Mouse (Mus musculus) heart, postnatal 36 days (tissue): ENCODE measurements around the gene Rarg. TPM values are rescaled to one million over a fixed set of nuclear protein-coding genes. Genes with fewer than 3 reads are reported as not detected.
"Not testable (repeated sequence)": the region's sequence is repeated elsewhere in the genome, so short reads cannot be mapped to it uniquely, and the experiment has no call there.

Experiments
- DNase-seq, 2 experiments: peaks; one replicate each; pipeline ENCODE4 v3.0.0; 2021 to 2022
- intact Hi-C: fragments of 180-260 bp; cut with DNase I; formaldehyde crosslinking; loops from one replicate; pipeline ENCODE4 v1.15.1; 2025
- total RNA-seq, 2 experiments: library from RNA; stranded (reverse); gene quantifications; 2 replicates each; pipeline ENCODE4 v1.2.3; 2021

Gene Rarg
- total RNA-seq, 2 experiments from 2014 or later, result 20.0 to 21.9 TPM

DNA sequence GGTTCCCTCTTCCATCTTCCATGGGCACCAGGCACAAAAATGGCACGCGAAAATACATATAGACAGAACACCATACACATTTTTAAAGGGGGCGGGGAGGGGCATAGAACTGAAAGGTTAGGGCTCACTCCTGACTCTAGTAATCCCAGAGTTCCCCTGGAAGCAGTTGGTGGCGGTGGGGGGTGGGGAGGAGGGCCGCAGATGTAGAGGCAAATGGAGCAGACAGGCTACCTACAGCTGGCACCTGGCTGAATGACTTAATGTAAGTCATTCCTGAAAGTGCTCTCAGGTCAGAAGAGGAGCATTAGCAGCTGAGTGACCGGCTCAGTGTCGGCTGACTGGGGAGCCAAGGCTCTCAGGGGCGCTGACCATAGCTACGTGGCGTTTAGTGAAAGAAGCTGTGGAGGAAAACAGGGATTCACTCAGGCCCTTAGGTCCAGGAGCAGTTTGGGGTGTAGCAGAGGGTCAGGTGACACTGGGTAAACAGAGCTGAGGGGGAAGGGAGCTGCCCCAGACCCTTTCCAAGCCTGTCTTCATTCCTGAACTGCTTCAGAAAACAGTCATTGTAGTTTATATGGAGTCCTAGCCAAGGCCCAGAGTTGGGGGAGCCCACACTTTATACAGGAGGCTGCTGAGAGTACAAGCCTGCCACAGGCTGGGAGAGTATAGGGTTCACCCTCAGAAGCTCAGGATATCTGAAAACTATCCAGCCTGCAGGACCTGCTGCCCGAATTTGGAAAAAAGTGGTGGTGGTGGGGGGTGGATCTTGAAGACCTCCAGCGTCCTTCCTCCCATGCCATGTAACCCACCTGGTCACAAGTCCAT, 14.7 kb downstream of the Rarg start:
- intact Hi-C loops, result no loop called here
- DNase-seq, result no peak

DNA sequence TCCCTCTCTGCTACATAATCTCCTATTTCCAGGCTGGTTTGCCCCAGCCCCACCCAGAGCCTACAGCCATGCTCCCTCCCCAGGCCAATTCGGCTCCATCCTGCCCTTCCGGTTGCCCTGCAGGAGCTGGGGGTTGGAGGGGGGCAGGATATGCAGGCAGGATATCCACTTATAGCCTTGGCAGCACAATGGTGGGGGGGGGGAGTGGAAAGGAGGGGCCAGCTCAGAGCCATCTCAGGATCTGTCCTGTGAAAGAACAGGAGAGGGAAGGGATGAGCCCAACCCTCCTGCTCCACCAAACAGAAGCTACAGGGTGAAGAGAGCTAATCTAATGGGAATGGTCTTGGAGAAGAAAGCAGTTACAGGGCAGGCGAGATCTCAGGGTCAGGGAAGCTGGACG, 16.7 kb downstream of the Rarg start:
- intact Hi-C loops, result no loop called here
- peak; percentile 39 to 48 for DNase-seq

GRCm38 (mm10) chr15:102239851-102240250, 17.5 kb downstream of the Rarg start:
- intact Hi-C loops, result loop anchor here (1.0 kb wide), 2 partner anchors 39 to 76 kb away; partner anchors contain the start of gene Mfsd5
- no peak for DNase-seq

DNA sequence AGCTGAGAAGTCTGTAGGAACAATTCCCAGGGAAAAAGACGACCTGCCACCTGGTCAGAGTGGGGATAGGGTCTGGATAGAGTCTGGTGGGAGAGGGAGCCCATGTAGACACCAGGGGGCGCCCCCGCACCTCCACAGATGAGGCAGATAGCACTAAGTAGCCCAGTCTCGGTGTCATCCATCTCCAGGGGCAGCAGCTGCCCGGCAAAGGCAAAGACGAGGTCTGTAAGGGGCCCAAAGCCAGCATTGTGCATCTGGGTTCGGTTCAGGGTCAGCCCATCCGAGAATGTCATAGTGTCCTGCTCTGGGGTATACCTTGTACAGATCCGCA, 18.1 kb downstream of the Rarg start:
- DNase-seq, result peak; percentile 84 to 86
- intact Hi-C loops, result loop anchor here (1.0 kb wide), 2 partner anchors 40 to 77 kb away; partner anchors contain the start of gene Mfsd5

DNA sequence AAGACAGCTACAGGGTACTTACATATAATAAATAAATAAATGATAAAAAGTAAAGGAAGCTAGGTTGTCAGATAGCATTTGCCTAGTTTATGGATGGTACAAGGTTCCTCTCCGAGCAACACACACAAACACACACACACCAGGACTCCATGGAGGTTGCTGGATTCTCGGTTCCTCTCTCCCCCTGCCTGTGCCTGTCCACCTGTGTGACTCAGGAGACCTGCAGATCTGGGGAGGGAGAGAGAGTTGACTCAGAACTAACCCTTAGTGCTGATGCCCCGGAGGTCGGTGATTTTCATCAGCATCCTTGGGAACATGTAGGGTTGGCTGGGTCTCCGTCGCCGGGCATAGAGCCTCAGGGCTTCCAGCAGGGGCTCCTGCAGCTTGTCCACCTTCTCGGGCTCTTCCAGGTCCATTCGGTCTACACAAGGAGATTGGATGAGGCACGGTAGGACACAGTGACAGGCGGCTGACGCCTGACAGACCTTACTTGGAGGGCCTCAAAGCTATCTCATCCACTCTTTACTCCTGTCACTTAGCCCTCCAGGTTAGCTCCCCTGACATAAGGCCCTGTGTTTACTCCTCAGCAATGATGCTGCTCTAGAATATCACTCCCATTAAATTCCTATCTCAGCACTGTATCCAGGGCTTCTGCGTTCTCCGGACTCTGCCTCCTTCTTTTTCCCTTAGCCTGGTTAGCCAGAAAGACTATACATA, 18.6 kb downstream of the Rarg start:
- DNase-seq, result no peak
- intact Hi-C loops, result loop anchor here (1.0 kb wide), 2 partner anchors 41 to 78 kb away; partner anchors contain the start of gene Mfsd5

DNA sequence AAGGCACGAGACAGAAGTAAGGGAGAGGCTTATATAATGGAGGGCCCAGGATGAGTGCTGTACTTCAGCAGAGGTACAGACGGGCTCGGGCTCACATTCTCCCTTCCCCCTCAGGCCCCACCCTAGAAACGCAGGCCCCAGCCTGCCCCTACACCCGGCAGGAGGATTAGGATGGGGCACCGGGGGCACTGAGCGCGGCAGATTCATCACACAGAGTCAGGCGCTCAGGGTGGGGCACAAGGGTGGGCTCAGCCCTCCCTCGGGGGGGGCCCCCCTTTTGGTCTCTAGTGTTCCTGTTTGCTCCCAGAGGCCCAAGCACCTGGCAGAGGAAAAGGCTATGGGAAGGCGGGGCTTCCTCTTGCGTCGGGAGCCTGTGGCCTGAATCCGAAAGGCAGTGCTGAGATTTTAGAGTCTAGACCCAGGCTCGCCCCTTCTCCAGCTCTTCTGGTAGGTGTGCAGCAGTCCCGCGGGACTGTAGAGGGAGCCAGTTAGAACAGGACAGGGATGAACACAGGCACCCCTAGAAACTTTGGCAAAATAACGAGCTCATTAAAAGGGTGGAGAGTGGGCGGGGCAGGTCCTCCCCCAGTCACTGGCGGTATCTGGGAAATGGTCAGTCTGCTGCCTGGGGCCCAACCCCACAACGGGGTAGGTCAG, 21.8 kb downstream of the Rarg start:
- intact Hi-C loops, result no loop called here
- DNase-seq, result peak; percentile 38 to 42

DNA sequence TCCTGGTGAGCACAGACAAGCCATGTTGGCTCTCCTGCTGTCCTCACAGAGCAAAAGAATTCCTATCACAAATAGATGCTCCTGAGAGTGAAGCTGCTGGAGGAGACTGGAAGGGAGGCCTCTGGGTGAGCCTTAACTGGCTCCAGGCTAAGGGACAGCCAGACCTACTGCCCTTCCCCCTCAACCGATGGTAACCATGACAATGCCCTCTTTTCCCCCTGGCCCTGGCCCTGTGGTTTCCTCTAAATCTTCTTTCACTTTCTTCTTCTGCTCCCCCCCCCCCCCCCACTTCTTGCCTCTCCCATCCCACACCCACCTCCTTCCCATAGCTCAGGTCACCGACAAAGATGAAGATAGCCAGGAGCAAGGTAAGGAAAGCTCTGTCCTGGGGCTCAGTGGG, 23.4 kb downstream of the Rarg start:
- DNase-seq, result no peak
- intact Hi-C loops, result no loop called here

DNA sequence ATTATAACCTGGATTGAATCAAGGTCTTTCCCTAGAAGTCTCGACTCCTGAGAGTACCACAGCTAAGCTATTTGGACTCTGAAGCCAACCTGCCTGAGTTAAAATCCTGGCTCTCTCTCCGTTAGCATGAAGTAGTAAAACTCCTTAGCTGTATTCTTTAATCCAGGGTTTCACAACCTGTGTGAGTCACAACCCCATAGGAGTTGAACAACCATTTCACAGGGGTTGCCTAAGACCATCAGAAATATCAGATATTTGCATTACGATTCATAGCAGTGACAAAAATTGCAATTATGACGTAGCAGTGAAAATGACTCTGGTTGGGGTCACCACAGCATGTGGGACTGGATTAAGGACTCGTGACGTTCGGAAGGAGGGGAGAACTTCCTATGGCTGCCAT, 24.6 kb downstream of the Rarg start:
- intact Hi-C loops, result no loop called here
- no peak for DNase-seq

DNA sequence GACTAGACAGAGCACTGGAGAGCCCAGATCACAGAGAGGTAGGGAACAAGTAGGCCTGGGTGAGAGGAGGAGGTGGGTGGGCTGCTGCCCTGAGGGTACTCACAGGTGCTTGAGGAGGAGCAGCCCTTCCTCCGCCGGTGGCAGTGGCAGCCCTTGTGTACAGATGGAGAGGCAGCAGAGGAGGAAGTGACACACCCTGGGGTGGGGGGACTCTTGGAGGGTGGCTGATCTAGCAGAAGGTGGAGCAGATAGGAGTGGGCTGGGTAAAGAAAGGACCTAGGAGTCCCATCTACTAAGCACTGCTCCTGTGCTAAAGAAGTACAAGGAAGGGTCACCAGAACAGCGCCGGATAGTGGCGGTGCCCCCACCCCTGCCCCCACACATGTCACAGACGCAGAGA, 25.6 kb downstream of the Rarg start, which contains the start of gene Itgb7:
Gene Itgb7 (minus strand): TSS at position 197 of the 400 bp plus-strand sequence.
- no peak for DNase-seq
- intact Hi-C loops, result no loop called here

- no peak for DNase-seq
- intact Hi-C loops, result no loop called here
Measured at GRCm38 (mm10) chr15:102230408-102231321, 26.7 kb downstream of the Rarg start.

DNA sequence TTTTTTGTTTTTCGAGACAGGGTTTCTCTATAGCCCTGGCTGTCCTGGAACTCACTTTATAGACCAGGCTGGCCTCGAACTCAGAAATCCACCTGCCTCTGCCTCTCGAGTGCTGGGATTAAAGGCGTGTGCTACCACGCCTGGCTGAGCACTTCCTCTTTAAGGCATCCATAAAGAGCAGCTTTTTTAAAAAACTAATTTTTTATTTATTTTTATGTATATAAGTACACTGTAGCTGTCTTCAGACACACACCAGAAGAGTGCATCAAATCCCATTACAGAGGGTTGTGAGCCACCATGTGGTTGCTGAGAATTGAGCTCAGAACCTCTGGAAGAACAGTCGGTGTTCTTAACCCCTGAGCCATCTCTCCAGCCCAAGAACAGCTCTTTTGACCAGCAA, 31.7 kb downstream of the Rarg start:
- intact Hi-C loops, result not testable (repeated sequence)

DNA sequence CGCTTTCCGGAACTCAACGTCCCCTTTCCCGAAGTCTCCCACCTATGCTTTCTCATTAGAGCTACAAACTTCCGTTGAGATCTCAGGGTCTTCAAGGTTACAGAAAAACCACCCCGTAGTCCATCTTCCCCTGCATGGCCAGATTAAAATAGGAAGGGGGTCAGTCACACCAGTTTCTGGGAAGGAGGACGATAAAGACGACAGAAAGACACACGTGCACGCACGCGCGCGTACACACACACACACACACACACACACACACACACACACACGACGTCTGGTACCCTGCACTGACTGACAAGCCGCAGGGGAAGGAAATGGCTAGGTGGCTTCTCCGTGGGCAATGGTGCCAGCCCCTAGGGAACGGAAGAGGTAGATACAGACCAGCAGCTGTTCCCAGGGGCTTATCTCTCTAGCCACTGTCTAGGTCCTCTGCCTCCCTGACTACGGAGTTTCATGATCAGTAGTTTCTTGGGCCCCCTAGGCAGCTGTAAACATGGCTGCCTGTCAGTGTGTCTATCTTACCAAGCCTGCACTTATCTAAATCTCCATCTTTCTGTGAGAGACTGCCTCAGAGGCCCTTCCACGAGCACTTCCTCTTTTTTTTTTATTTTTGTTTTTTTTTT, 32.2 kb downstream of the Rarg start:
- no peak for DNase-seq
- intact Hi-C loops, result loop anchor here (1.0 to 5.0 kb wide), 2 partner anchors 47 to 238 kb away; no protein-coding TSS in a partner anchor

More for the DNA sequence above, 31.7 kb downstream of the Rarg start:
- not testable (repeated sequence) for DNase-seq

- intact Hi-C loops, result loop anchor here (1.0 to 5.0 kb wide), 2 partner anchors 46 to 237 kb away; no protein-coding TSS in a partner anchor
- DNase-seq, result peak; percentile 85
Measured at GRCm38 (mm10) chr15:102224186-102224991, 32.9 kb downstream of the Rarg start.

GRCm38 (mm10) chr15:102222386-102222785, 34.9 kb downstream of the Rarg start:
- DNase-seq, result no peak
- intact Hi-C loops, result loop anchor here (5.0 kb wide), 1 partner anchor 235 kb away; no protein-coding TSS in a partner anchor

- intact Hi-C loops, result no loop called here
- no peak for DNase-seq
Measured at GRCm38 (mm10) chr15:102217325-102217724, 40.0 kb downstream of the Rarg start.

DNA sequence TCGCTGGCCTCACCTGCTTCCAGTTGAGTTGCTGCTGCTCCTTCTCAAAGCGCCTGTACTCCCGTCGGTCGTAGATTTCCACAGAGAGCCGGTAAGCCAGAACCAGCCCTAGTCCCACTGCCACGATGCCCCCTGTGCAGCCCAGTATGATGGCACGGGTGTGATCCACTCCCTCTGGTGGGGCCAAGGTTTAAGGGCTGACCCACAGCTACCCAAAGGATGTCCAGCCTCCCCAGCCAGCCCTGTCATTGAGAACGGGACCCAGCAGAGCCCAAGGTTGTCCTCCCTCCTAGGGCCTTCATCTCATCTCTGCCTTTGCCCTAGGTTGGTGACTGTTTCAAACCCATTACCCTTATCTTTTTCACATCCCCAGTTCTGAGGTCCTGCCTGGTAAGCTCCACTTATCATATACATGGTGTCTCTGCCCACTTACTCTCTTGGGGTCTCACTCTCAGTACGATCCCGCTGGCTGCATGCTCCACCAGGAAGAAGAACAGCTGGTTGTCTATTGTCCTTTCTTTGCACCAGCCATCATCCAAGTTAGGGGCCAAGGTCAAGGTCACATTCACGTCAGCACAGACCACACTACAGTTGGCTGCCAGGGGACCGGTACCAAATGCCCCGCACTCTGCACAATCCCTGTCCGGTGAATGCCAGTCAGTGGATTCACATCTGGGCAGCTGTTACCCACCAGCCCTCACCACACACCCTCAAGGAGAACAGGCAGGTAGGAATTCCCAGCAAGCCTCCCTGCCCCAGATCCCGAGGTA, 40.7 kb downstream of the Rarg start:
- no peak for DNase-seq
- intact Hi-C loops, result no loop called here

- no peak for DNase-seq
- intact Hi-C loops, result no loop called here
Measured at GRCm38 (mm10) chr15:102215624-102216023, 41.7 kb downstream of the Rarg start.

- no peak for DNase-seq
- intact Hi-C loops, result no loop called here
Measured at GRCm38 (mm10) chr15:102214132-102214531, 43.2 kb downstream of the Rarg start.
